Mouse (Mus musculus): Measurements from ENCODE around the gene Proser1. TPM values are rescaled to one million over a fixed set of nuclear protein-coding genes. Genes with fewer than 3 reads are reported as not detected.

Gene Proser1
- polyA plus RNA-seq, 1 experiment from 2014 or later = 14.8 TPM

GRCm38 (mm10) chr3:53462701-53463045 is 793 bp upstream of the Proser1 start:
- Histone ChIP-seq H3K4me2 (ENCODE audit: low read length) (peak overlapping the region; percentile 56), H3K4me3 (replicated peaks; ENCODE audit: low read depth, low read length) (peak overlapping the region; percentile 73), H3K9ac (ENCODE audit: low read depth, low read length) (peak overlapping the region; percentile 86), H3K27ac (peak overlapping the region; percentile 95), H3K9me3 (replicated peaks; ENCODE audit: low read length) (no peaks in the 10 kb centered on the region), H3K36me3 (ENCODE audit: insufficient read depth, low read length) (peaks cover 15% of the 10 kb centered on the region; the same call in 1 of the 2 replicates), H3K27me3 (ENCODE audit: insufficient read depth, low read length) (no peaks in the 10 kb centered on the region), H3K4me1 (replicated peaks; ENCODE audit: insufficient read depth, low read length) (peaks cover 18% of the 10 kb centered on the region)
- no peak for DNase-seq (ENCODE audit: low spot score)
- 4% methylated on average over 9 of the region's 9 CpGs for WGBS
- ATAC-seq (replicated peaks; ENCODE audit: low FRiP score, low read depth) = no peak; the same call in 1 of the 2 replicates
- peak; percentile 15; the same call in 1 of the 2 replicates for TF ChIP-seq CTCF (IDR thresholded peaks at IDR 0.05; ENCODE audit: low read depth)

GRCm38 (mm10) chr3:53463765-53464114 is 274 bp downstream of the Proser1 start:
- 0% methylated on average over 35 of the region's 35 CpGs for WGBS
- H3K9me3 ChIP-seq (replicated peaks; ENCODE audit: low read length) = no peaks in the 10 kb centered on the region

GRCm38 (mm10) chr3:53464146-53464698 is 756 bp downstream of the Proser1 start:
- peak overlapping the region; percentile 86 for H3K9ac ChIP-seq (ENCODE audit: low read depth, low read length)
- DNase-seq (ENCODE audit: low spot score) = peak; percentile 48
- H3K27ac ChIP-seq = peak overlapping the region; percentile 95
- no peaks in the 10 kb centered on the region for H3K9me3 ChIP-seq (replicated peaks; ENCODE audit: low read length)
- no peaks in the 10 kb centered on the region for H3K27me3 ChIP-seq (ENCODE audit: insufficient read depth, low read length)
- under 1% methylated on average over 20 of the region's 20 CpGs for WGBS
- H3K36me3 ChIP-seq (ENCODE audit: insufficient read depth, low read length) = peaks cover 12% of the 10 kb centered on the region; the same call in 1 of the 2 replicates
- H3K4me2 ChIP-seq (ENCODE audit: low read length) = peak overlapping the region; percentile 56
- no peak for TF ChIP-seq CTCF (IDR thresholded peaks at IDR 0.05; ENCODE audit: low read depth)
- H3K4me1 ChIP-seq (replicated peaks; ENCODE audit: insufficient read depth, low read length) = peaks cover 23% of the 10 kb centered on the region
- no peak for ATAC-seq (replicated peaks; ENCODE audit: low FRiP score, low read depth)
- peak overlapping the region; percentile 73 for H3K4me3 ChIP-seq (replicated peaks; ENCODE audit: low read depth, low read length)

More at GRCm38 (mm10) chr3:53463765-53464114, 274 bp downstream of the Proser1 start:
- H3K27me3 ChIP-seq (ENCODE audit: insufficient read depth, low read length) = no peaks in the 10 kb centered on the region
- peaks cover 9% of the 10 kb centered on the region; the same call in 1 of the 2 replicates for H3K36me3 ChIP-seq (ENCODE audit: insufficient read depth, low read length)
- H3K4me3 ChIP-seq (replicated peaks; ENCODE audit: low read depth, low read length) = peak overlapping the region; percentile 73
- ATAC-seq (replicated peaks; ENCODE audit: low FRiP score, low read depth) (peak; percentile 59; the same call in 1 of the 2 replicates), DNase-seq (ENCODE audit: low spot score) (no peak)
- H3K27ac ChIP-seq = peak overlapping the region; percentile 95
- no peak for TF ChIP-seq CTCF (IDR thresholded peaks at IDR 0.05; ENCODE audit: low read depth)
- peak overlapping the region; percentile 86 for H3K9ac ChIP-seq (ENCODE audit: low read depth, low read length)
- H3K4me1 ChIP-seq (replicated peaks; ENCODE audit: insufficient read depth, low read length) = peaks cover 23% of the 10 kb centered on the region
- peak overlapping the region; percentile 56 for H3K4me2 ChIP-seq (ENCODE audit: low read length)

- DNase-seq (ENCODE audit: low spot score) (no peak), ATAC-seq (replicated peaks; ENCODE audit: low FRiP score, low read depth) (no peak)
- Histone ChIP-seq H3K27me3 (ENCODE audit: insufficient read depth, low read length) (no peaks in the 10 kb centered on the region), H3K27ac (no peak overlapping the region), H3K9ac (ENCODE audit: low read depth, low read length) (no peak overlapping the region; the same call in 1 of the 2 replicates), H3K4me1 (replicated peaks; ENCODE audit: insufficient read depth, low read length) (peaks cover 23% of the 10 kb centered on the region), H3K36me3 (ENCODE audit: insufficient read depth, low read length) (0 out of 2 replicates have a peak, but pooled peaks cover 10% of the 10 kb centered on the region), H3K4me2 (ENCODE audit: low read length) (peak overlapping the region; percentile 56), H3K4me3 (replicated peaks; ENCODE audit: low read depth, low read length) (peak overlapping the region; percentile 73), H3K9me3 (replicated peaks; ENCODE audit: low read length) (no peaks in the 10 kb centered on the region)
- whole genome bisulfite sequencing = 26% methylated on average over 6 of the region's 6 CpGs
- TF ChIP-seq CTCF (IDR thresholded peaks at IDR 0.05; ENCODE audit: low read depth) = no peak
Measured at GRCm38 (mm10) chr3:53465330-53465729, 1.9 kb downstream of the Proser1 start.

GRCm38 (mm10) chr3:53466481-53466880 is 3.0 kb downstream of the Proser1 start:
- Histone ChIP-seq H3K36me3 (ENCODE audit: insufficient read depth, low read length) (peaks cover 18% of the 10 kb centered on the region; the same call in 1 of the 2 replicates), H3K4me3 (replicated peaks; ENCODE audit: low read depth, low read length) (no peak overlapping the region), H3K9me3 (replicated peaks; ENCODE audit: low read length) (no peaks in the 10 kb centered on the region), H3K4me1 (replicated peaks; ENCODE audit: insufficient read depth, low read length) (peaks cover 23% of the 10 kb centered on the region), H3K4me2 (ENCODE audit: low read length) (no peak overlapping the region), H3K9ac (ENCODE audit: low read depth, low read length) (no peak overlapping the region), H3K27ac (no peak overlapping the region), H3K27me3 (ENCODE audit: insufficient read depth, low read length) (no peaks in the 10 kb centered on the region)
- DNase-seq (ENCODE audit: low spot score) = no peak
- no peak for ATAC-seq (replicated peaks; ENCODE audit: low FRiP score, low read depth)
- 76% methylated on average over 9 of the region's 9 CpGs for WGBS
- no peak for TF ChIP-seq CTCF (IDR thresholded peaks at IDR 0.05; ENCODE audit: low read depth)

GRCm38 (mm10) chr3:53467356-53467755 is 3.9 kb downstream of the Proser1 start:
- WGBS = 67% methylated on average over 5 of the region's 5 CpGs
- Histone ChIP-seq H3K9me3 (replicated peaks; ENCODE audit: low read length) (no peaks in the 10 kb centered on the region), H3K4me3 (replicated peaks; ENCODE audit: low read depth, low read length) (no peak overlapping the region), H3K36me3 (ENCODE audit: insufficient read depth, low read length) (peaks cover 26% of the 10 kb centered on the region), H3K4me1 (replicated peaks; ENCODE audit: insufficient read depth, low read length) (peaks cover 17% of the 10 kb centered on the region), H3K27me3 (ENCODE audit: insufficient read depth, low read length) (no peaks in the 10 kb centered on the region), H3K9ac (ENCODE audit: low read depth, low read length) (no peak overlapping the region), H3K4me2 (ENCODE audit: low read length) (no peak overlapping the region), H3K27ac (no peak overlapping the region)
- no peak for TF ChIP-seq CTCF (IDR thresholded peaks at IDR 0.05; ENCODE audit: low read depth)
- no peak for DNase-seq (ENCODE audit: low spot score)
- ATAC-seq (replicated peaks; ENCODE audit: low FRiP score, low read depth) = no peak
